Mouse (Mus musculus): ENCODE measurements around the gene Tnni3k.

- TF ChIP-seq POLR2A (IDR thresholded peaks at IDR 0.05; ENCODE audit: control insufficient read depth, low read depth, low read length) (no peak), CTCF (IDR thresholded peaks at IDR 0.05; ENCODE audit: control insufficient read depth, insufficient read depth, insufficient replicate concordance, low read depth, low read length) (no peak)
These were observed 276.2 kb downstream of the Tnni3k start for GRCm38 (mm10) chr3:154778836-154779595.
